9 mouse cellular contexts compared by ENCODE assay signal in genomic region chr4:102977778-102978321, GRCm38 (mm10). TPM values are rescaled to one million over a fixed set of nuclear protein-coding genes. Genes with fewer than 3 reads are reported as not detected.
DNase-seq lines count a peak whose midpoint lies in the region; ATAC-seq lines count a peak whose summit lies in the region.
"Had no signal": no experiment of that assay in that cellular context is flagged by ENCODE, and none has a peak within 500 bp of the region (broad histone marks: within the 10 kb centered on the region; RNA-seq: fewer than 3 reads in every experiment).

No protein-coding gene starts in this region.

- peaks cover 4% of the 10 kb centered on the region for H3K9me3 ChIP-seq in heart, embryonic 16.5 days (replicated peaks; ENCODE audit: control insufficient read depth, low read length)
- no peaks in the 10 kb centered on the region for H3K9me3 ChIP-seq in hindbrain, embryonic 15.5 days
- no peaks in the 10 kb centered on the region for H3K9me3 ChIP-seq in midbrain, embryonic 16.5 days (replicated peaks; ENCODE audit: control insufficient read depth, low read length, poor library complexity, severe bottlenecking)

- no peak for DNase-seq in heart, adult 11 months
- peak; percentile 41 for DNase-seq in embryo, embryonic 11 days
- no peak for DNase-seq in urinary bladder, postnatal 25 days (ENCODE audit: low spot score)
- no peak for DNase-seq in adrenal gland, adult 8-10 months
- no peak for DNase-seq in urinary bladder, postnatal 10 days (ENCODE audit: low spot score)

- peak overlapping the region; percentile 61 for H3K4me2 ChIP-seq in heart, embryonic 16.5 days (ENCODE audit: low read depth, low read length)
- H3K4me2 ChIP-seq in hindbrain, embryonic 15.5 days = peak overlapping the region; percentile 72
- peak overlapping the region; percentile 73 for H3K4me2 ChIP-seq in midbrain, embryonic 16.5 days (ENCODE audit: low read length)

- no peak overlapping the region for H3K9ac ChIP-seq in heart, embryonic 16.5 days (ENCODE audit: low read length)
- peak overlapping the region; percentile 27; the same call in 1 of the 2 replicates for H3K9ac ChIP-seq in hindbrain, embryonic 15.5 days
- H3K9ac ChIP-seq in midbrain, embryonic 16.5 days (ENCODE audit: low read depth, low read length) = peak overlapping the region; percentile 41; the same call in 1 of the 2 replicates

- peaks cover 12% of the 10 kb centered on the region for H3K27me3 ChIP-seq in heart, embryonic 16.5 days (ENCODE audit: control insufficient read depth, insufficient read depth, low read length)
- H3K27me3 ChIP-seq in hindbrain, embryonic 15.5 days = no peaks in the 10 kb centered on the region
- H3K27me3 ChIP-seq in midbrain, embryonic 16.5 days (ENCODE audit: control insufficient read depth, insufficient read depth, low read depth, low read length) = no peaks in the 10 kb centered on the region; the same call in 1 of the 2 replicates

- no peaks in the 10 kb centered on the region for H3K36me3 ChIP-seq in heart, embryonic 16.5 days (ENCODE audit: control insufficient read depth, insufficient read depth)
- no peaks in the 10 kb centered on the region for H3K36me3 ChIP-seq in hindbrain, embryonic 15.5 days
- H3K36me3 ChIP-seq in midbrain, embryonic 16.5 days (ENCODE audit: control insufficient read depth, insufficient read depth, low read length) = no peaks in the 10 kb centered on the region

- no peak overlapping the region for H3K27ac ChIP-seq in heart, embryonic 16.5 days (ENCODE audit: low read length)
- no peak overlapping the region for H3K27ac ChIP-seq in hindbrain, embryonic 15.5 days (replicated peaks)
- H3K27ac ChIP-seq in midbrain, embryonic 16.5 days (ENCODE audit: low read length) = no peak overlapping the region

- H3K4me3 ChIP-seq in heart, embryonic 16.5 days (ENCODE audit: low read length) = peak overlapping the region; percentile 16
- H3K4me3 ChIP-seq in hindbrain, embryonic 15.5 days = peak overlapping the region; percentile 30; the same call in 1 of the 2 replicates
- H3K4me3 ChIP-seq in midbrain, embryonic 16.5 days (ENCODE audit: low read depth, low read length) = peak overlapping the region; percentile 34

- 14% methylated on average over 16 of the region's 16 CpGs for whole genome bisulfite sequencing in heart, embryonic 16.5 days
- WGBS in hindbrain, embryonic 15.5 days = 12% methylated on average over 16 of the region's 16 CpGs
- WGBS in midbrain, embryonic 16.5 days = 13% methylated on average over 16 of the region's 16 CpGs

- H3K4me1 ChIP-seq in heart, embryonic 16.5 days (ENCODE audit: control insufficient read depth, insufficient read depth, low read length) = peaks cover 4% of the 10 kb centered on the region
- peaks cover 10% of the 10 kb centered on the region for H3K4me1 ChIP-seq in hindbrain, embryonic 15.5 days (replicated peaks)
- peaks cover 9% of the 10 kb centered on the region for H3K4me1 ChIP-seq in midbrain, embryonic 16.5 days (ENCODE audit: control insufficient read depth, insufficient read depth, low read length)

- ATAC-seq in heart, embryonic 16.5 days (replicated peaks; ENCODE audit: extremely low read depth, insufficient read depth, low FRiP score) = no peak
- ATAC-seq in hindbrain, embryonic 15.5 days (ENCODE audit: low FRiP score, low read depth) = no peak
- no peak for ATAC-seq in midbrain, embryonic 16.5 days

RNA-seq across cellular contexts. Expression of gene Tctex1d1, which starts 0.6 kb away (rescaled TPM):
- 0.62 and 0.72 TPM in 2 replicates for polyA plus RNA-seq in heart, embryonic 16.5 days (2015; fragmentation: Nextera tagmentation; extraction: Ambion mirVana)
- 1.6 and 2.6 TPM in 2 replicates for polyA plus RNA-seq in hindbrain, embryonic 15.5 days (2015; fragmentation: Nextera tagmentation; extraction: Ambion mirVana)
- polyA plus RNA-seq in midbrain, embryonic 16.5 days (2015; fragmentation: Nextera tagmentation; extraction: Ambion mirVana) = 1.8 and 2.4 TPM in 2 replicates
- total RNA-seq in adrenal gland, adult 8-10 months (2022) = not detected

RNA-seq across cellular contexts. Expression of gene Insl5, which starts 48.8 kb away (rescaled TPM):
- 0.52 and 0.81 TPM in 2 replicates for polyA plus RNA-seq in heart, embryonic 16.5 days (2015; fragmentation: Nextera tagmentation; extraction: Ambion mirVana)
- polyA plus RNA-seq in hindbrain, embryonic 15.5 days (2015; fragmentation: Nextera tagmentation; extraction: Ambion mirVana) = 0.53 TPM in 1 of 2 replicates, not detected in the other
- polyA plus RNA-seq in midbrain, embryonic 16.5 days (2015; fragmentation: Nextera tagmentation; extraction: Ambion mirVana) = 0.57 and 0.65 TPM in 2 replicates
- total RNA-seq in adrenal gland, adult 8-10 months (2022) = not detected
- total RNA-seq: heart, postnatal 10 days had no signal
